Mouse (Mus musculus) small intestine, adult 2 months (tissue): ENCODE measurements around the gene Dcakd.

Source experiments
- CTCF ChIP-seq: fragments of 200-500 bp; IDR thresholded peaks from 2 replicates; pipeline ENCODE4 v1.5.1; 2012; ENCODE audit warnings: low read depth, mild to moderate bottlenecking, control low read depth, inconsistent platforms, low read length, moderate library complexity, mixed read lengths; ENCODE audit not compliant: insufficient replicate concordance, insufficient read length; ENCODE audit errors: extremely low read depth
- POLR2A ChIP-seq: fragments of 200-500 bp; IDR thresholded peaks from 2 replicates; pipeline ENCODE4 v1.6.1; 2012; ENCODE audit warnings: low read depth, mild to moderate bottlenecking, control low read depth, inconsistent platforms, low read length, moderate library complexity

DNA sequence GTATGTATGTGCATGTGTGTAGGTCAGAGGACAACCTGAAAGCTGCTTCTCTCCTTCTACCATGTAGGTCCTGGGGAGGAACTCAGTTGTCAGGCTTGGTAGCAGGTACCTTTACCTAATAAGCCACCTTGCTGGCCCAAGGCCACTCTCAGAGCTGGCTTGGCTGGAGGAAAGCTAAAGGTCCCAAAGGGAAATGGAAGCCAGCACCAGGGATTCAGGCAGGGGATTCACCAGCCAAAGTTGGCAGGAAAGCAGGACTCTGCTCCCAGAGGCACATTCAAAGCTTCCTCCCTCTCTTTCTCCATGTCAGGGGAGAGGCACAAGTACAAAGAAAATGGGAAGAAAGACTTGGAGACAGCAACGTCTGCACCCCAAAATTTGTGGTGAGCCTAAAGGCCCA is 23.3 kb downstream of the Dcakd start:
- no peak for TF ChIP-seq POLR2A
- no peak for TF ChIP-seq CTCF
